Mouse (Mus musculus) CH12.LX (cell line): ENCODE measurements around the gene Lamtor3.

Experiments
- CTCF ChIP-seq, 2 experiments: IDR thresholded peaks in 1 of 2; conservative IDR thresholded peaks in 1 of 2; 2 replicates each; pipeline ENCODE4 v1.5.1; 2011 to 2012; ENCODE audit warnings: low read depth in 2 of 2, low read length in 2 of 2, improper control_type of control experiment in 1 of 2, inconsistent platforms in 1 of 2, mild to moderate bottlenecking in 1 of 2, moderate library complexity in 1 of 2
- ETS1 ChIP-seq: conservative IDR thresholded peaks from 2 replicates; pipeline ENCODE4 v1.6.1; 2012; ENCODE audit warnings: low read depth, mild to moderate bottlenecking, inconsistent platforms, low read length, improper control_type of control experiment, moderate library complexity
- HCFC1 ChIP-seq: IDR thresholded peaks from 2 replicates; pipeline ENCODE4 v1.6.1; 2012; ENCODE audit warnings: low read depth, mild to moderate bottlenecking, inconsistent platforms, low read length, improper control_type of control experiment
- MYC ChIP-seq: IDR thresholded peaks from 2 replicates; pipeline ENCODE4 v1.6.1; 2011; ENCODE audit warnings: low read depth, mild to moderate bottlenecking, improper control_type of control experiment, low read length
- POLR2A ChIP-seq: IDR thresholded peaks from 2 replicates; pipeline ENCODE4 v1.6.1; 2011; ENCODE audit warnings: low read depth, mild to moderate bottlenecking, improper control_type of control experiment, low read length
- ZMIZ1 ChIP-seq: IDR thresholded peaks from 2 replicates; pipeline ENCODE4 v1.6.1; 2012; ENCODE audit warnings: low read depth, mild to moderate bottlenecking, inconsistent platforms, low read length, improper control_type of control experiment

- TF ChIP-seq ZMIZ1 (no peak), HCFC1 (peak; percentile 62), CTCF (conservative IDR thresholded peaks at IDR 0.05 in 1 of 2, IDR thresholded peaks at IDR 0.05 in 1 of 2; ENCODE audit: low read depth in 2 of 2, low read length in 2 of 2) (no peak), POLR2A (peak; percentile 44; the same call in 1 of the 2 replicates), ETS1 (peak; percentile 96), MYC (peak; percentile 94)
Observed at GRCm38 (mm10) chr3:137963508-137963907, 45.2 kb downstream of the Lamtor3 start.
